Mouse (Mus musculus) naive thymus-derived CD4-positive, alpha-beta T cell, adult 2 months (primary cell): ENCODE data around the gene Acaca.

Source experiments
- DNase-seq: peaks from one replicate; pipeline ENCODE4 v3.0.0-alpha.2; 2011; ENCODE audit warnings: low read depth

Acaca gene

DNA sequence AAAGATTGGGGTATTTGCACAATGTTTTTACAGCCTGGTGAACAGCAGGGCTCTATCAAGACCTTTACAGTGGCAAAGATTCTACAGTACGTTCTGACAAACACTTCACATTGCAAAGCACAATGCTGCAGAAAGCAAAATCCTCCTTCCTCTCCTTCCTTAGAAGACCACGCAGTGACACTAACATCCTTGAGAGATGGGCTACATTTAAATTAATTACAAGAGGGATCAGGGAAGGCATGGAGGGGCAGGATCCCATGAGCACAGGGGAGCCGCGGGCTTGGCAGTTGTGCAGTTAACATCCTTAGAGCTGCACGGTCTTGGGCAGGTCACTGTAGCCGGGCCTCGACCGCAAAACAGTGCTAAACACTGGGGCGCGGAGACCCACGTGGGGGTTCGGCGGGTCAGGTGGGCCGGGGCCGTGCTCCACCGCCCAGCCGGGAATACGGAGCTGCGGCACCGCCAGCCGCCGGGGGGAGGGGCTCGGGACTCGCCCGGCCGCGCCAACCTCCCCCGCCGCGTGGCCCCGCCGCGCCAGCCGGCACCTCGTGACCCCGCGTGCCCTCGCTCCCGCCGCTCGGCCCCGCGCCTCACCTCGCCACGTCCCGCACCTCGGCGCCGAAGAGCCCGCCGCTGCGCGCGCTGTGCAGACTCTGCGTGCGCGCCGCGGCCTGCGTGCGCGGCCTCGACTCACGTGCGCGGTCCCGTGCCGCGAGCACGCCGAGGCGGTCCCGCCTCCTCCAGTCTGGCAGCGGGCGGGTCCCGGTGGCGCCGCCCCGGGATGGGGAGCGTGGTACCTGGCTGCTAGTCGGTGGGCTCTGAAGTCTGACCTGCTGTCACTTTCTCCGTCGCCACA lies at the start of gene Acaca, which contains the start of gene Tada2a:
Acaca (plus strand) TSS at position 730 of the 856 bp plus-strand sequence.
Tada2a (minus strand) TSS at position 658 of the 856 bp plus-strand sequence.
- peak; percentile 87 for DNase-seq

DNA sequence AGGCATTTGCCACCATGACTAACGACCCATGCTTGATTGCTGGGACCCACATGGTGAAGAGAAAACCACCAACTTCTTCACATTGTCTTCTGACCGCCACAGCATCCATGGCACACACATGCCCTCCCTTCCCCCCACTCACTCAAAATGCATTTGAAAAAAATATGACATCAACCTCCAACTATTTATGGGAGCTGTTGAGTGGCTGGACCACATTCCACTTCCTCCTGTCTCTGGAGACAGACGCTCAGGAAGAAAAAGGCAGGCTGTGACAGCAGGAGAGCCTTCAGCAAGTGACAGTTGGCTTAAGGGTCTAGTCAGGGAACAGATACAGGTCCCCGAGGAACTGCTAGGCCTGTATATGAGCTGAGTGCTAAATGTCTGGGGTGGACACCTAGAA lies 49.6 kb upstream of the Acaca start:
- DNase-seq, result no peak

DNA sequence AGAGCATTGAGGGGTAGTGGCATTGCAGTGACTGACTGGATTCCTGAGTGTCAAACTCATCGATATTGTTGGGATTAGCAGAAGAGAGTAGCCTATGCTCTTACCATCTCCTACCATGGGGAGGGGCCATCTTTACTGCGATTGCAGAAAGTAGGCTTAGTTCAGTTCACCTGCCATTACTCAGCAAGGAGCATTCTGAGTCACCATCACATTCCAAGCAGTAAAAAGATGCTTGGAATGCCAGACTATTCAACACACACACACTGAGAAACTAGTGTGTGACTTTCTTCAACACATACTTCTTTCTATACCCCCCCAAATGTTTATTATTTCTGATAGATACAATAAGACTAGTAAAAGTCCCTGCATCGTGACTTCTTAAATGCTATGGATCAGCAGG lies 49.1 kb upstream of the Acaca start:
- no peak for DNase-seq

DNA sequence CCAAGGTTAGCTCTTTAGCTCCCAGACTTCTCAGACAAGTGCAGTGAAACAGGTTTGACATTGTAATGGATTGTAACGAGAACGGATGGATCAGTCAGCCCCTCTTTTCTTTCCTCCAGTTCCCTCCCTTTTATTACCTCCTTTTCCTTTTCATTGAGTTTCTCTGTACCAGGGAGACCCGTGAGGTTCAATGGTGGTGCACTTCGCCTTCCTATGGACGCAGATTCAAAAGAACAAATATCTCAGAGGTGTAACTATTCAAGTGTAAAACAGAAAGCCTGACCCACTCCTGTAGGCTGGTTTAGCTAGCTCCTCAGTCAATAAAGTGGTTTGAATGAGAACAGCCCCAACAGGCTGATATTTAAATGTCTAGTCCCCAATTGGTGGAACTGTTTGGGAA lies 47.6 kb upstream of the Acaca start:
- DNase-seq, result no peak

DNA sequence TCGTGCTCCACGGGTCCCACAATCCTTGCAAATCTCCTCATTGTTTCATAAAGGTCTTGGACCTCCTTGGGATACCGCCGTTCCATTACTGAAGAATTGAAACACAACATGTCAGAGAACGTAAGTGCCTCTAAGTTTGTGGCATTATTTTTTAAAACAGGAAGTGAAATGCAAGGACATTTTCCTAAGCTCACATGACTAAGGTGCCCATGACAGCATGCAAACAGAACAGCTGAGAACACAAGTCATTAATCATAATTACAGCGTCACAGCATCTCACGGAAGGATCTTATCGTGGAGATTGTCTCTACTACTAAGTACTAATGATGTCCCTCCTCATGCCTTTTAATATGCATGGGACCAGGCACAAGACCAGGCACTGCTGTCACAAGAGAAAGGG lies 38.9 kb upstream of the Acaca start:
- DNase-seq, result no peak

DNA sequence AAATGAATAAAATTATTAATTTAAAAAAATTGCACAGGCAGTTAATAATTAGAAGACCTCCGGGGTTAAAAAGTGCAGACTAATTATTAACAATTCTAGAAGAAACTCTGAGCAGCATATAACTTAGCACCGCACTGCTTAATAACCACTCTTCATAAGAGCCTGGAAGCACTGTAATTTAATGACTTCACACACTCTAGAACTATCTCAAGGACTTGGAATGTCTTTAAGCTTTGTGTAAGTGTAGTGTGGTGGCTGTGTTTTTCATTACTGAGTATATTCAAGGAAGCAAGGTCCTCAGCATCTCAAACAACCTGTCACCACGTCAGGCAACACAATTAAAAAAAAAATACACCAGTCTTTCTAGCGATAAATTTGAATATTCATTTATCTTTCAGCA lies 34.4 kb upstream of the Acaca start:
- no peak for DNase-seq

DNA sequence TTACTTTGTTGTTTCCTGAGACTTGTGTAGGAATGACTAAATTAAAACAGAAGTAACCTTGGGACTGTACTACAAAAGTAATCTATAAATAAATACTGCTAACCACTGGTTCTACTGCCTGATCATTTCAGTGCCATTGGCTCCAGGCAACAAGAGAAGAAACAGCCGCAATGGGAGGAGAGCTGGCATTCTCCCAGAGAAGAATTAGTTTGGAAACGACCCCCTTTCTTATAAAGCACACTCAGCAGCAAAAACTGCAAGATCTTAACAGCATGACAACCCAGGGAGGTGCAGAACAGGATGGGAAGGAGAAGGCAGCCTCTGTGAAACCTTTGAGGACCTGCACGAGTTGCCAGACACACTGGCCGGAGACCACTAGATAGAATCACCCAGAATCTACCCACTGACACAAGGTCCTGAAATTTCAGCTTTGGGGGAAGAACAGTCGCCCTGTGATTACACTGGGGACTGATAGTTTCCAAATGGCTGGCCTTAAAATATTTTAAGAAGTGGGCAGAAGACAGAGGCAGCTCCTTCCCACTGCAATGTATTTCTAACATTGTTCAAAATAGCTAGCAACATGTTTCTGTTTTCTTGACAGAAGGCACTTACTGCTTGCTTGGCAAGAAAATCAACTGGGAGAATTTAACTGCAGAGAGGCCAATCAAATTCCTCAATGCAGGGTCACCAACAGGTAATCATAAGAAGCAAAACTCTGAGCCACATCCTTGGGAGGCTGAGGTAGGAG lies 32.0 kb upstream of the Acaca start:
- no peak for DNase-seq

DNA sequence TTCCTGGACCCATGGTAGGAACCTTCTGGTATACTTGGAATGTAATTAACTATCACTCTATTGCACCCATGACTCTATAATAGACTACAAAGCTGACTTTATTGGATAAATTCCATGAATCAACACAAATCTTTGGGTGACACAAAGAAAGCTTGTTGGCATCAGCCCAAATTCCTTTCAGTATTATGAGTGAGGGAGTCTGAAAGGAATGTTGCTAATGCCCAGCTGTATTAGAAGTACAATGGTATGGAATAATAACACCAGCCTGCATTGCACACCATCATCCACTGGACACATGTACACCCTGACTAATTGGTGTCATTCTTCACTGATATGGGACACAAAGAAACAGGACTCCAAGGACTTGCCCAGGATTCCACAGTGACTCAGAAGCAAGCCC lies 28.3 kb upstream of the Acaca start:
- no peak for DNase-seq

DNA sequence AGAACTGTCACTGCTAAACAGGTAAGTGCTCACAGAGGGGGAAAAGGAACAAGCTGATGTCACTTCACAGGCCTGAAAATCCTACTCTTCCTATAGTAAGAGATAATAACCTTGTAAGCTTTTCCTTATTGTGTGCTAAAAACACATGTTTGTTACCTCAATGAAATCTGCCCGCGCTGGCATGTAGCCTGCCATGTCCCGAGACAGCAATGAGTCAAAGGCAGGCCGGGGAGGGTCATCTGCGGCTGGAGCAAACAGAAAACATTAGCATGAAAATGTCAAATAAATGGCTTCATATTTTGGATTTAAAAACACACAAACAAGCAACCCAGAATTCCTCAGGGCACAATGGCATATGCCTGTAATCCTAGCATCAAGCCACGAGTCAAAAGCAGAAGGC lies 25.4 kb upstream of the Acaca start:
- no peak for DNase-seq

DNA sequence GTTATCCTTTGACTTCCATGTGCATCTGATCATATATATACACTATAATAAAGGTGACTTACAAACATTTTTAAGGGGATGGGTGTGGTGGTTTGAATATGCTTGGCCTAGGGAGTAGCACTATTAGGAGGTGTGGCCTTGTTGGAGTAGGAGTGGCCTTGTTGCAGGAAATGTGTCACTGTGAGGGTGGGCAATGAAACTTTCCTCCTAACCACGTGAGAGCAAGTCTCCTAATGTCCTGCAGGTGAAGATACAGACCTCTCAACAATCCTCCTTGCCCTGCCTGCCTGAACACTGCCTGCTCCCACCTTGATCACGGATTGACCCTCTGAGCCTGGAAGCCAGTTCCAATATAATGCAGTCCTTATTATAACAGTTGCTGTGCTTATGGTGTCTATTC lies 22.3 kb upstream of the Acaca start:
- DNase-seq, result no peak

DNA sequence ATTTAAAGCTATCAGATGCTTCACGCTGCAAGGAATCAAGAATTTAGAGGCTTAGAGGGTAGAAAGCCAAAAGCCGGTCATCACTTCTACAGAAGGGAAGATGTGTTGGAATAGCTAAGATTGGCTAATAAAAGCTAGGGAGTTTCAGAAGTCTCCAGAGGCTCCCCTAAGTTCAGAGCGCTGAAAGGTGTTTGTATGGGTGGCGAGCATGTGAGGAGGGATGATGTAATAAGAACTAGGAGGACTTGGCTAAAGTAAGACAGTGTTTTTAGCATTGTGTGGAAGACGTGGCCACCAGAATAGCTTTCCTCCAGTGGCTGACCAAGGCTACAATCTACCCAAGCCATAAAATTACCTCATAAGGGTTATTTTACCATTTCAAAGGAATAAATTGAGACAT lies 15.8 kb upstream of the Acaca start:
- no peak for DNase-seq

DNA sequence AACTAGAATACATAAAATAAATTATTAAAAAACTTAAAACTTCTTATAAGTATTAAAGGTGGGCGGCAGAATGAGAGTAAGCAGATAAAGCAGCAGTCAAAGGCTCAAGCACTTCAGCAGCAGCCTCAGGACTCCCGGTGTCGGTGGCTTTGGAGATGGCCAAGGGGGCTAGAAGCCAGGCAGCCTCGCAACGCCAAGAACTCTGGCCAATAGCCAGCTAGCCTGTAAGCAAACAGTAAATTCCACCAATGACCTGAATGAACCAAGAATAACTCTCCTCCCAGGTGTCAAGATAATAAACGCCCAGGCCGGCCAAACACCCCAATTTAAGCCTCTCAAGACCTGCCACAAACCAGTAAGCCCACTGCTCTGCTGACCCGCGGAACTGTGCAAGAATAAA lies 13.8 kb upstream of the Acaca start:
- DNase-seq, result no peak

DNA sequence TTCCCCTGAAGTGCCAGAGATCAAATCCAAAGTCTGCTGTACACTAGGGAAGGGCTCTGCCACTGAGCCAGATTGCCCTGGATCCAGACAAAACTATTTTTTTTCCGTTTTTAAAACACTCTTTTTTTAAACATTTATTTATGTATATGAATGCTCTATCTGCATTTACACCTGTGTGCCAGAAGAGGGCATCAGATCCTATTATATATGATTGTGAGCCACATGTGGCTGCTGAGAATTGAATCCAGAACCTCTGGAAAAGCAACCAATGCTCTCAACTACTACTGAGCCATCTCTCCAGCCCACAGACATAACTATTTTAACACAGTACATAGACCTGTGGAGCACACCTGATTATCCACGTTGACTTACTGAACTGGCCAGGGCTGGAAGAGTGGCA lies 13.3 kb upstream of the Acaca start:
- DNase-seq, result no peak

DNA sequence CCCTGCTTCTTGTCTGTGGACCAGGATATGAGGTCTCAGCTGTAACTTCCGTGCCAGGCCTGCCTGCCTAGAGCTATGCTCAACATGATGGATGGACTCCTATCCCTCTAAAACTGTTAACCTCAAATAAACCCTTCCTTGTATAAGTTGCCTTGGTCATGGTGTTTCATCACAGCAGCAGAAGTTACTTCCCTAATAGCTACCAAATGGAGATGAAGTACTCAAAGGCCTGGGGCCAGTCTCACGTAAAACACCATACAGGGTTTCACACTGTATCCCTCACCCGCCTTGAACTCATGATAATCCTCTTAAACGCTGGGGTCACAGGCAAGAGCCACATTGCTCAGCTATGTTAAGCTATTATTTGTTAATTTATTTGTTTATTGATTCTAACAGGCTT lies 12.0 kb upstream of the Acaca start:
- DNase-seq, result no peak

DNA sequence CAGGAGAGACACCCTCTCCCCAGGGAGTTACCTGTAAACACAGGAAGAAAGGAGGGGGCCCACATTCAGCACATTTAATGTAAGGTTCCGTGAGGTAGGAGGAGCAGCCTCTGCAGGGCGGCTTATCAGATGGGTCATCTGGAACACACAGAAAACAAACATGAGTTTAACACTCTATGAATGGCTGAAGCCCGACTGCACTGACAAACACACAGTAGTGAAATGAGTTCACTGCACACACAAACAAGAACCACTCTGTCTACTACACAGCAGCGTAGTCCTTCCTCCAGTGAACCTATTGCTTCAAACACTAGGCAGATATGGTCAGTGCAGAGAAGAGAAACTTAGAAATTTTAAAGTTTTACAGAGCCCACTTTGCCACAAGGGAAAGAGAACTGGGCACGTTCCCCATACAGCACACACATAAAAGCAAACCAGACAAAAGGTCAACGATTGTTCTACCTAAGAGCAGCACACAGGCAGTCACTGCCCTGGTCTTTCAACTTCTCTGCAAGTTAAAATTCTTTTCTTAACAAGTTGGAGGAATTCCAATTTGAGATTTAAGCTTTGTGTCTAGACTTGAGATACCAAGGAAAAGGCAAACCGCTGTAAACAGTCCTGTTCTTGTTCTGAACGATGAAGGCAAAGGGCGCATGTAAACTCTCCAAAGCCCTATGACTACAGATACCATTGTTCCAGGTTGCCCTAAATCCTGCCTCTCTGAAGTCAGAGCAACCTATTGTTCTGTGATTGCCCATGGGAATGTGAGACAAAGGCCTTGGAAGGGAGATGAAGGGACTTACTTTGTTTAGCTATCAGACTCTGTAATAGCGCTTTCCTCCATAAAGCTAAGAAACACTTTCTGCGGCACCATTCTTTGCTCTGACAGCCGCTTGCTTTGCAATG lies 8.2 kb upstream of the Acaca start:
- DNase-seq, result no peak

DNA sequence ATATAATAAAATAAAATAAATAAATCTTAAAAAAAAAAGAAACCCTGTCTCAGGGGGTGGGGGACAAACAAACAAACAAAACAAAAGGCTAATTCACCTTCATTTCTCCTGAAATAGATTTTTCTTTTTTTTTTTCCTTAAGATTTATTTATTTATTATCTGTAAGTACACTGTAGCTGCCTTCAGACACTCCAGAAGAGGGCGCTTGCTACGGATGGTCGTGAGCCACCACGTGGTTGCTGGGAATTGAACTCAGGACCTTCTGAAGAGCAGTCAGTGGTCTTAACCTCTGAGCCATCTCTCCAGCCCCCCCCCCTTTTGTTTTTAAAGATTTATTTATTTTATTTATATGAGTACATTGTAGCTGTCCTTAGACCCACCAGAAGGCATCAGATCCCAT lies 1.5 kb upstream of the Acaca start:
- no peak for DNase-seq

DNA sequence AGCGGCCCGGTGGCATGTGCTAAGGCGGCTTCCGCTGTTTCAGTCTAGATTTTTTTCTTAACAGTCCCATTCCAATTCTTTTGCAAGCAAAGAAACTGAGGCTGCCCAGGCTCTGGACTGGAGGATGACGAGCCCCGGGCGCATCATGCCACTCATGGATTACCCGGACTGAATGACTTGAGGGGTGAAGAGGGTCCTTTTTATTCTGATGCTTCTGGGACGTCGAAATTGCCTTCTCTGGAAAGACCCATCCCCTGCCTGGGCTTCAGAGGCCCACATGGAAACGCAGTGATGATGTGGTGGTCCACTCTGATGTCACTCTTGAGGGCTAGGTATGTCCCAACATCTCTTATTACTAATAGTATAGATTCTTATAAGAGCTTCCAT lies 320 bp downstream of the Acaca start:
- DNase-seq, result no peak

DNA sequence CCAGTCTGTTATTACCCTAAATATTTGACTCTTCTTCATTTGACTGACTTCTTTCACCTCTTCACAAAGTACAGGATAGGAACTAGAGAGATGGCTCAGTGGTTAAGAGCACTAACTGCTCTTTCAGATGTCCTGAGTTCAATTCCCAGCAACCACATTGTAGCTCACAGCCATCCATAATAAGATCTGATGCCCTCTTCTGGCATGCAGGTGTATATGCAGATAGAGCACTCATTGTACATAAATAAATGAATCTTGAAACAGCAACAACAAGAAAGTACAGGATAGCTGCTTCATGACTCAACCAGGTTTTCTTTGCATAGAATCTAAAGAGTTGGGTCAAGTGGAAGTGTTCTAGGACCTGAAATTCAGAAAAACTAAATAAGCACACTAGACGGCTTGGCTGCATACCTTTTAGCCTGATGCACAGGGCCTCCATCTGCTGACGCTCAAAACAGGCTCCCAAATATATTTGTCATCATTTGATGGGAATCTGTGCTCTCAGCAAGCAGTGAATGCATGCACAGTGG lies 4.9 kb downstream of the Acaca start:
- DNase-seq, result peak; percentile 21

DNA sequence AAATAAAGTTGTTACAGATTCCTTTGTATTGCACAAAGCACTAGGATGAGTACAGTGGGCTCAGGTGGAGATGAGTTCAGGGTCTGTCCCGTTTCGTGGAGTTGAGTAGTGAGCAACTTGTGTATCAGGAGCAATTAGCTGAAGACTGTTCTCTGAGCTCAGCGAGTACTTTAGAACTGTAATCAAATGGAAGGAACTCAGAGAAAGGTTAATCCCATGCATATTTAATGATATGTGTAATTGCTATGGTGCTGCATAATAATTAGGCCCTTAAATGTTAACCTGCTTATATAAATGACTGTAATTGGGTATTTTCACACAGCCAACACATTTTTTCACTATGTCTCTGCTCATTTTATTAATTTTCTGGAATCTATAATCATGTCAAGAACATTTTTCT lies 7.0 kb downstream of the Acaca start:
- DNase-seq, result no peak

DNA sequence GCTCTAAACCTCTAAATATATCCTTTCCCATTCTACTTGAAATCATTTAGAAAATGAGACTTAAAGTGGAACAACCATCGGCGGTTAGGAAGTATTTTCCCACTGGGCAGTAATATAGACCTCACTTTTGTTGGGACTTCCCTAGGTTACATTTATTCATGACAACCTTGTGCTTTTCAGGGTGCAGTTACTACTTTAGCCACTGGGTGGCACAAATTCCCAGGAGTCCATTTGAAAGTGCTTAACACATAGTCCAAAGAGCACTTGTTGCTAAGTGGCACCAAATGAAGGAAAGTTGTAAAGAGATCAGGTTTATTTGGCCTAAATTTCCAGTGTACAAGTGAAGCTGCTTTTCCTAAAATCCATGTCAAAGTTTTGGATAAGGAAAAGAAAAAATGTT lies 12.3 kb downstream of the Acaca start:
- peak; percentile 68 for DNase-seq

DNA sequence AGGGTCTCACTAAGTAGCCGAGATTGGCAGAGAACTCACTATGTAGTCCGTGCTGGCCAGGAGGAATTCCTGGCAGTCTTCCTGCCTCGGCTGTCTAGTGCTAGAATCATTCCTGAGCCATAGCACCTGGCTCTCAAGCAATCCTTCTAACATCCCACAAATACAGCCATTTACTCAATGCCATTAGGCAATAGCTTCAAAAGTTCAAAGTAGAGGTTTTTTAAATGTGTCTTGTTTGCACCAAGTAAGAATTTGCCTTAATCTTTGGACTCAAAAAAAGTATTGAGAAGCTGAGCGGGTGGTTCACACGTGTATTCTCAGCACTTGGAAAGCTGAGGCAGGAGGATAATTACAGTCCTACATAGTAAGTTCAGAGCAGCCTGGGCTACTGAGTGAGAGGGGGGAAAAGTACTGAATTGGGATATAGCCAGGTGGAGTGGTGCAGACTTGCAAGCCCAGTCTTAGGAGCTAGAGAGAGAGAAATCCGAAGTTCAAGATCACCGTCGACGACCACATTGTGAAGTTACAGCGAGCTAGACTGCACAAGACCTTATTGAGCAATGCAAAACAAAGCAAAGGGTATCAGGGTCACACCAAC lies 15.8 kb downstream of the Acaca start:
- no peak for DNase-seq

DNA sequence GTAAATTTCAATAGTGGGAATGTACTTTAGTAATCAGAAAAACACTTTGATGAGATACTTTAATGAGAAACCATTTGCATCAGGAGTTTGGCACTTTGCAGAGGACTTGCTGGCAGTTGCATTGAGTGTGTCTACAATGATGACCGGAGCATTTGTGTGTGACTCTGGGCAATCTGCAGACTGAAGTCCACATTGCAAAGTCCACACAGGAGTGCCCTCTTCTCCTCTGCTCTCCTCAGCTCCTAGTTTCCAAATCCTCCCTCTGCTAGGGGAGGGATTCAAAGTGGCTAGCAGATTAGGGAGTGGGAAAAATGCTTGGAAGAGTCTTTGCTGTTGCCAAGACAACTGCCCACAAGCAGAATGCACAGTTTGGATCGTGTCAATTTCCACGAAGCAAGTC lies 16.6 kb downstream of the Acaca start:
- DNase-seq, result no peak
